Mouse (Mus musculus): ENCODE data around the gene Sympk. TPM values are rescaled to one million over a fixed set of nuclear protein-coding genes. Genes with fewer than 3 reads are reported as not detected.

Gene Sympk
- polyA plus RNA-seq, 1 experiment from 2014 or later, result 50.8 TPM

DNA sequence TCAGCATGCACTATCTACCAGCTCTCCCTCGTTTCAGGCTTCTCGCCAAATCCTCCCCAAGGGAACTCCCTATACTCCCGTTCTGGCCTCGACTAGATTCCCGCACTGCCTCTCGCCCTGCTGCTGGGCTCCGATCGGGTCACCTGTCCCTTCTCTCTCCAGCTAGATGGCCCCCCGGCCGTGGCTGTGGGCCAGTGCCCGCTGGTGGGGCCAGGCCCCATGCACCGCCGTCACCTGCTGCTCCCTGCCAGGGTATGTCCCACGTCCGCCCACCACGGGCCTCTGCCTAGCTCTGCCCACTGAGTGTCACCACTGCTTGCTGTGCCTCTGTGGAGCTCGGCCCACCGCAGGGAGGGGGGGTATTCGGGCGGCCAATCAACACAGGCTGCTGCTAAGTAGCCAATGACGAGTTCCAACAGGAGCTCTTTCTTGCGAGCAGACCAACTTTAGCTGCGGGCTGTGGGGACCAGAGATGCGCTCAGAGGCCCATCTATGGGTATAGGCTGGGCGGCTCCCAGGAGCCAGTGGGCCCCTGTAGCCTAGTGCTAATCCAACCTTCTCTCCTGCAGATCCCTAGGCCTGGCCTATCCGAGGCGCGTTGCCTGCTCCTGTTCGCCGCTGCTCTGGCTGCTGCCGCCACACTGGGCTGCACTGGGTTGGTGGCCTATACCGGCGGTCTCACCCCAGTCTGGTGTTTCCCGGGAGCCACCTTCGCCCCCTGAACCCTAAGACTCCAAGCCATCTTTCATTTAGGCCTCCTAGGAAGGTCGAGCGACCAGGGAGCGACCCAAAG, 68.4 kb downstream of the Sympk start:
- peaks cover 51% of the 10 kb centered on the region for H3K4me1 ChIP-seq
- peak; percentile 62 for ATAC-seq (ENCODE audit: low FRiP score)
- H3K9me3 ChIP-seq (replicated peaks), result no peaks in the 10 kb centered on the region
- H3K36me3 ChIP-seq, result peaks cover 24% of the 10 kb centered on the region
- 4% methylated on average over 38 of the region's 38 CpGs for WGBS
- 0 out of 2 replicates have a peak overlapping the region, but pooled peaks have one; percentile 18 for H3K9ac ChIP-seq
- H3K4me2 ChIP-seq (replicated peaks), result peak overlapping the region; percentile 89
- peak overlapping the region; percentile 92 for H3K27ac ChIP-seq
- peaks cover 33% of the 10 kb centered on the region for H3K27me3 ChIP-seq
- H3K4me3 ChIP-seq, result peak overlapping the region; percentile 56

- Histone ChIP-seq H3K27ac (peak overlapping the region; percentile 92), H3K9ac (0 out of 2 replicates have a peak overlapping the region, but pooled peaks have one; percentile 14), H3K4me1 (peaks cover 51% of the 10 kb centered on the region), H3K9me3 (replicated peaks) (no peaks in the 10 kb centered on the region), H3K4me2 (replicated peaks) (peak overlapping the region; percentile 89), H3K27me3 (peaks cover 33% of the 10 kb centered on the region), H3K36me3 (peaks cover 18% of the 10 kb centered on the region), H3K4me3 (peak overlapping the region; percentile 56)
- WGBS, result under 1% methylated on average over 14 of the region's 15 CpGs
- peak; percentile 46 for ATAC-seq (ENCODE audit: low FRiP score)
These were observed 69.0 kb downstream of the Sympk start for GRCm38 (mm10) chr7:19093174-19093521.

DNA sequence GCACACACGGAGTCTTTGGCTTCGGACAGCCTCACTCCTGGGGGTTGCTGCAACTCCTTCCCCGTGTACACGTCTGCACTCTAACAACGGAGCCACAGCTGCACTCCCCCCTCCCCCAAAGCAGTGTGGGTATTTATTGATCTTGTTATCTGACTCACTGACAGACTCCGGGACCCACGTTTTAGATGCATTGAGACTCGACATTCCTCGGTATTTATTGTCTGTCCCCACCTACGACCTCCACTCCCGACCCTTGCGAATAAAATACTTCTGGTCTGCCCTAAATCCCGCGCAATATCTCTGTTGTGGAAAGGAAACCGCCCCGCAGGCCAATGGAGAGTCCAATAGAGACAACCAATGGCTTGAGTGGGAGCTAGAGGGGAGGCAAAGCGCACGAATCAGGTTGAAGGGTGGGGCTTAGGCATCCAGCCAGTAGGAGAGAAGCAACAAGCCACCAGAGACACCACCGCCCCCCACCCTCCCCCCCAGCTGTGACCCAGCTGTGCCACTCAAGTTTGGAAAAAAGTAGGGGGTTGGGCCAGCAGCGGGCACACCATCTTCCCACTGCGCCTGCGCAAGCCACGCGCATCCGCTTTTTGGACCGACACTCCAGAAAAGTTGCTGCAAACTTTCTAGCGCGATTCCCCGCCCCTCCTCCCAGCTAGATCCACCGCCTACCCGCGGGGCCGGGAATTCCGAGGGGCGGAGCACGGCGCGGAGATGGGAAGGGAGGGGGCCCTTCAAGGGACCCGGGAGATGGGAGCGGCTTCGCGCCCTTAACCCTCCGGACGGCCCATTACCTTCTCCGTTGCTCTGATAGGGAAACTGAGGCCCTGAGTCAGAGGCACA, 69.6 kb downstream of the Sympk start:
- Histone ChIP-seq H3K27ac (peak overlapping the region; percentile 92), H3K9ac (peak overlapping the region; percentile 85), H3K9me3 (replicated peaks) (no peaks in the 10 kb centered on the region), H3K36me3 (peaks cover 13% of the 10 kb centered on the region), H3K27me3 (peaks cover 33% of the 10 kb centered on the region), H3K4me3 (peak overlapping the region; percentile 56), H3K4me2 (replicated peaks) (peak overlapping the region; percentile 89), H3K4me1 (peaks cover 51% of the 10 kb centered on the region)
- under 1% methylated on average over 45 of the region's 45 CpGs for WGBS
- peak; percentile 87 for ATAC-seq (ENCODE audit: low FRiP score)

GRCm38 (mm10) chr7:19094471-19094825, 70.3 kb downstream of the Sympk start, which contains the start of gene Six5:
Gene Six5, plus strand, starts transcription at chr7:19094594.
- Histone ChIP-seq H3K4me1 (peaks cover 54% of the 10 kb centered on the region), H3K27ac (peak within 1 kb of the TSS; percentile 92), H3K9ac (peak within 1 kb of the TSS; percentile 85), H3K27me3 (peaks cover 33% of the 10 kb centered on the region), H3K4me3 (peak within 1 kb of the TSS; percentile 56), H3K9me3 (replicated peaks) (no peaks in the 10 kb centered on the region), H3K36me3 (peaks cover 13% of the 10 kb centered on the region), H3K4me2 (replicated peaks) (peak within 1 kb of the TSS; percentile 89)
- no peak for ATAC-seq (ENCODE audit: low FRiP score)
- WGBS, result 2% methylated on average over 20 of the region's 36 CpGs

GRCm38 (mm10) chr7:19094826-19095750, 70.9 kb downstream of the Sympk start:
- Histone ChIP-seq H3K4me2 (replicated peaks) (peak overlapping the region; percentile 89), H3K9me3 (replicated peaks) (no peaks in the 10 kb centered on the region), H3K36me3 (peaks cover 9% of the 10 kb centered on the region), H3K9ac (peak overlapping the region; percentile 85), H3K27ac (peak overlapping the region; percentile 92), H3K4me1 (peaks cover 54% of the 10 kb centered on the region), H3K27me3 (peaks cover 33% of the 10 kb centered on the region), H3K4me3 (peak overlapping the region; percentile 56)
- no peak for ATAC-seq (ENCODE audit: low FRiP score)
- WGBS, result under 1% methylated on average over 79 of the region's 87 CpGs

GRCm38 (mm10) chr7:19095751-19096110, 71.6 kb downstream of the Sympk start:
- Histone ChIP-seq H3K4me2 (replicated peaks) (peak overlapping the region; percentile 89), H3K27me3 (peaks cover 27% of the 10 kb centered on the region), H3K27ac (peak overlapping the region; percentile 92), H3K9ac (peak overlapping the region; percentile 85), H3K36me3 (peaks cover 6% of the 10 kb centered on the region), H3K9me3 (replicated peaks) (no peaks in the 10 kb centered on the region), H3K4me1 (peaks cover 54% of the 10 kb centered on the region), H3K4me3 (peak overlapping the region; percentile 56)
- no peak for ATAC-seq (ENCODE audit: low FRiP score)
- WGBS, result under 1% methylated on average over 19 of the region's 19 CpGs

DNA sequence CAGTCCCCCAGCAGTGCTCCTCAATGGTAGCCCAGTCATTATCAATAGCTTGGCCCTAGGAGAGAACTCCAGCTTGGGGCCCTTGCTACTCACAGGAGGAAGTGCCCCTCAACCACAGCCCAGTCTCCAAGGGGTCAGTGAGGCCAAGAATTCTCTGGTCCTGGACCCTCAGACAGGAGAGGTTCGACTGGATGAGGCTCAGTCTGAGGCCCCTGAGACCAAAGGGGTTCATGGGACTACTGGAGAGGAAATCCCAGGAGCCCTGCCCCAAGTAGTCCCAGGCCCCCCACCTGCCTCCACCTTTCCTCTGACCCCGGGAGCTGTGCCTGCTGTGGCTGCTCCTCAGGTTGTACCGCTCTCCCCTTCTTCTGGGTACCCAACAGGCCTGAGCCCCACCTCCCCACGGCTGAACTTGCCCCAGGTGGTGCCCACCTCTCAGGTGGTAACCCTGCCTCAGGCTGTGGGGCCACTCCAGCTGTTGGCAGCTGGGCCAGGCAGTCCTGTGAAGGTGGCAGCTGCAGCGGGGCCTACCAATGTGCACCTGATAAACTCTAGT, 72.3 kb downstream of the Sympk start:
- peaks cover 19% of the 10 kb centered on the region for H3K27me3 ChIP-seq
- peak overlapping the region; percentile 85 for H3K9ac ChIP-seq
- H3K27ac ChIP-seq, result no peak overlapping the region
- H3K36me3 ChIP-seq, result 0 out of 2 replicates have a peak, but pooled peaks cover under 1% of the 10 kb centered on the region
- H3K4me3 ChIP-seq, result peak overlapping the region; percentile 56
- peaks cover 54% of the 10 kb centered on the region for H3K4me1 ChIP-seq
- no peak for ATAC-seq (ENCODE audit: low FRiP score)
- H3K4me2 ChIP-seq (replicated peaks), result peak overlapping the region; percentile 89
- no peaks in the 10 kb centered on the region for H3K9me3 ChIP-seq (replicated peaks)
- WGBS, result 58% methylated on average over 5 of the region's 5 CpGs

- Histone ChIP-seq H3K9ac (no peak overlapping the region), H3K4me1 (peaks cover 48% of the 10 kb centered on the region), H3K27ac (no peak overlapping the region), H3K9me3 (replicated peaks) (no peaks in the 10 kb centered on the region), H3K36me3 (no peaks in the 10 kb centered on the region), H3K4me3 (no peak overlapping the region), H3K4me2 (replicated peaks) (no peak overlapping the region), H3K27me3 (peaks cover 12% of the 10 kb centered on the region; the same call in 1 of the 2 replicates)
- 69% methylated on average over 2 of the region's 2 CpGs for WGBS
- ATAC-seq (ENCODE audit: low FRiP score), result no peak
These were observed 73.0 kb downstream of the Sympk start for GRCm38 (mm10) chr7:19097217-19097616.

DNA sequence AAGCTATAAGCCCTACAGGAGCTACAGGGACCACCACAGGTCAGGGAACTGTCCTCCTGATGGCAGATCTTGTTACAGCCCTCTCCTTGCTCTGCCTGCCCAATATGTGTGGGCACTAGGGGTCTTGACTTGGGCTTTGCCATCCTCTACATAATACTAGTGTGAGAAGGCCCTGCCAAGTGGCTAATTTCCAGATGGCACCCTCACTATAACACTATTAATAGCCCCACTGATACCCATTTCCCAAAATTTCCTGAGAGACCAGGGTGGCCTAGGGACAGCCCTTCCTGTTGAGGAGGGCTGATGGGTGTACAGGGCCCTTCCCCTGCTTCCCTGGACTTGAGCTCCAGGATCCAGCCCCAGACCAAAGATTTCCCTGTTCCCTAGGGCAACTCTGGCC, 73.7 kb downstream of the Sympk start:
- no peak overlapping the region for H3K4me2 ChIP-seq (replicated peaks)
- H3K4me3 ChIP-seq, result no peak overlapping the region
- H3K27me3 ChIP-seq, result 0 out of 2 replicates have a peak, but pooled peaks cover 9% of the 10 kb centered on the region
- no peak overlapping the region for H3K27ac ChIP-seq
- no peak for ATAC-seq (ENCODE audit: low FRiP score)
- no peak overlapping the region for H3K9ac ChIP-seq
- no peaks in the 10 kb centered on the region for H3K36me3 ChIP-seq
- H3K4me1 ChIP-seq, result peaks cover 42% of the 10 kb centered on the region
- H3K9me3 ChIP-seq (replicated peaks), result no peaks in the 10 kb centered on the region

GRCm38 (mm10) chr7:19098811-19099210, 74.6 kb downstream of the Sympk start:
- WGBS, result 65% methylated on average over 7 of the region's 7 CpGs
- Histone ChIP-seq H3K36me3 (no peaks in the 10 kb centered on the region), H3K27me3 (0 out of 2 replicates have a peak, but pooled peaks cover 9% of the 10 kb centered on the region), H3K9ac (no peak overlapping the region), H3K4me2 (replicated peaks) (no peak overlapping the region), H3K4me3 (no peak overlapping the region), H3K9me3 (replicated peaks) (no peaks in the 10 kb centered on the region), H3K27ac (no peak overlapping the region), H3K4me1 (peaks cover 33% of the 10 kb centered on the region)
- ATAC-seq (ENCODE audit: low FRiP score), result no peak

DNA sequence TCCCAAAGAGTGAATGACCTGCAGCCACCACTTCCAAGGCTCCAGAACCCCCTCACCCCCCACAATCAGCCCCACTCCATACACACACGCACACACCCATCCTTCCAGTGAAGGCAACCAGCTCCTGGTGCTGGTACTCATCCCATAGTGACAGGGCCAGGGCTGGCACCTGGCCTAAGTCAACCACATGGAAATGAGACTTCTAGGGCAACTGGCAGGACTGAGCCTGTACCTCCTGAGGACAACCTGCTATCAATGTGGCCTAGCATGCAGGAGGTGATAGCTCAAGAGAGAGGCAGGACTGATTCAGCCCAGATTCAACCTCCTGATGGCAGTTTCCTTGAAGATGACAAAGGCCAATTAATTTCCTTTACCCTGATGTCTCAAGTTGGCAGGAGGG, 76.1 kb downstream of the Sympk start:
- H3K9me3 ChIP-seq (replicated peaks), result no peaks in the 10 kb centered on the region
- H3K4me1 ChIP-seq, result peaks cover 24% of the 10 kb centered on the region
- H3K9ac ChIP-seq, result no peak overlapping the region
- WGBS, result 94% methylated on average over 1 of the region's 1 CpGs
- H3K36me3 ChIP-seq, result no peaks in the 10 kb centered on the region
- 0 out of 2 replicates have a peak, but pooled peaks cover 2% of the 10 kb centered on the region for H3K27me3 ChIP-seq
- H3K4me3 ChIP-seq, result no peak overlapping the region
- no peak overlapping the region for H3K27ac ChIP-seq
- no peak overlapping the region for H3K4me2 ChIP-seq (replicated peaks)
- ATAC-seq (ENCODE audit: low FRiP score), result no peak

All from hindbrain, embryonic 12.5 days (tissue).